Mouse (Mus musculus) naive thymus-derived CD4-positive, alpha-beta T cell, adult 2 months (primary cell): ENCODE measurements at regions not wholly inside any gene's neighbourhood (a gene's known extent, or its start where the extent isn't known, plus 50 kb on each side); places are given as distances from the start of the nearest gene placed in this dataset.
A peak's percentile ranks its signal among the peaks of the same experiment; 100 is the strongest.
"Not testable (repeated sequence)": the region's sequence is repeated elsewhere in the genome, so short reads cannot be mapped to it uniquely, and the experiment has no call there.

Source experiments
- DNase-seq: peaks from one replicate; pipeline ENCODE4 v3.0.0-alpha.2; 2011; ENCODE audit warnings: low read depth

DNA sequence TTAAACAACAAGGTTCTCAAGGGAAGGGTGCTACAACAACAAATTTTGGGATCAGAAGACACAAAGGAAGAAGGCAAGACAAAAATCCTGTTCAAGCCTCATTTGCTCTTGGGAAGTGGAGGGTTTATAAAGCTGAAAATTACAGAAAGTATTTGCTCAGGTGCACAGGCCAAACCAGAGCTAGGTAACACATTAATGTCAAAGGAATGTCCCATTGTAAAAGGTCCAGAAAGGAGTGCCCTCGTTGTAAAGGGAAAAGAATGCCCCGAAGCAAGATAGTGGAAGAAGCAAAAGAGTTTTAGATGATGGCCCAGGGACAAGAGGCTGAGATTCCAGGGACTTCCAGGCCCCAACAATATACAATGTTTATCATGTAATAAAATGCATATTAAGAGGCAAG is 317.3 kb downstream of the Car8 start:
- no peak for DNase-seq

GRCm38 (mm10) chr4:7913191-7913590 is 325.6 kb downstream of the Car8 start:
- no peak for DNase-seq

DNA sequence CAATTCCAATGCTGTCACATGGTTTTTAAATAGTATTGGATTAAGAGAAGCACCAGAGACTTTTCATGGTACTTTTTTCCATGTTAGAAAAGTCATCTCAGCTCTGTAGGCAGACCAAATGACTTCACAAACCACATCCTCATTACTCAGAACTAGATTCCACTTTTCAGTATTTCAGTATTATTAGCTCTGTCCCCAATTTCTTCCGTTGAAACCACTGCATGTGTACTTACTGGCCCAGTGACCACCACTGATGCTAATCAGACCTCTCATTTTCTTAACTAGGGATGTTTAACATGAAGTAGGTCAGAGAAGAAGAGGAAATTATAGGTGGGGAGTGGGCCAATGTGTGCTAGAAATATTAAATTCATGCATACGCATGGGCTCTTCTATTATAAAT is 326.2 kb downstream of the Car8 start:
- no peak for DNase-seq

- no peak for DNase-seq
Measured at GRCm38 (mm10) chr4:7903130-7903529, 335.7 kb downstream of the Car8 start.

DNA sequence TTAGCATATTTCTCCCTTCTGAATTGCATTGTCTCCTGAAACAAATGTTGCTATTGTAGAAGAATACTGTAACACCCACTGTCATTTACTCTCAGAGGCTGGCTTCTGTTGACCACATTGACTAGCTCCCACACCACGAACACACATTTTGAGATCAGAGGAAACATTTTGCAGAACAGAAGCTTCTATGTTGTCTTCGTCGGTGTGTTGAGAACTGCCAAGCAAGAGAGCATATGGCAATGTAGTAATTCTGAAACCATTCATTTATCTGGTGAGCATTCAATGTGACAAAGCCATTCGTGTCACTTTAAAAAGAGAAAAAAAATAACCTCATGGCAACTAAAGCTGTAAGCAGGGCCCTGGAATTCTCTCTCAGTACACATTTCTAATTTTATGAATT is 343.9 kb downstream of the Car8 start:
- no peak for DNase-seq

- peak; percentile 22 for DNase-seq
Measured at GRCm38 (mm10) chr4:7891128-7891527, 347.7 kb downstream of the Car8 start.

DNA sequence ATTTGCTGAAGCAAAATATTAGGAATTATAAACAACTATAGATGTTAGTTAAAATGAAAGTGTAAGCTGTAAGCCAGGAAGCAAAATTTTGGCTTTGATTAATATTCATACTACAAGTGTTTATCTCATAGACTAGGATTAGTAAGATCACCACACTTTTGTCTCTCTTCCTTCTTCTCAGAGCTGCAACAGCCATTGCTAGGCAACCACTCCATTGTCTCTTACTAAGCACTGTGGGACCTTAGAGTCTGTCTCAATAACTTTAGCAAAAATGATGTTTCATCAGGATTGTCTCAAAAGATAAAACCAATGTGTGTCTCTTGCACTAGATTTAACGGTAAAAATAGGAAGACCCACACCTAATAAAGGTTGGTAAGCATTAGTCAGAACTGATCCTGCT is 384.3 kb downstream of the Car8 start:
- no peak for DNase-seq

GRCm38 (mm10) chr4:7853121-7853782 is 385.6 kb downstream of the Car8 start:
- peak; percentile 72 for DNase-seq

DNA sequence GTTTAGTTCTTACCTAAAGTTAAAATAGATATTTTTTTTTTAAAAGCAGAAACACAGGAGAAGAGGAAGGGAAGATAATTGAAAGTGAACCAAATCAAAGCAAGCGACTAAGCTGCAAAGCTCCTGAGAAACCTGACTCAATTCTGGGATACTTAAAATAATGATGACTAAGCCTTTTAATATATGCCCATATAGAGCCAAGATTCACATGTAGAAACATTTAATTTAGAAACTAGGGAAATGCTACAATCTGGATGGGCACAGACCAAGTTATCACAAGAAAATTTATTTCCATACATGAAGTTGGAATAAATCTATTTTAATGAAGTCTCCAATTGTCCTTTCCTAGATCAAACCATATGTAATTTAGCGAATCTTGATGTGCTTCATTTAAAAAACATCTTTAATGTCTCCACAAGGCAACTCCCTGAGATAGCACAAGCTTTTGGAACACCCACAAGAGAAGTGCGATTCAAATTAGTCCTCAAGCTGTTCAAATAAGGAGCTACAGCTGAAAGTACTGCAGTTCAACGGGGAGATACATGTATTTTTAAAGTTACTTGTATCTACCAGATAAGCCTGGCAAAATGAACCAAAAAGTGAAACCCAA is 386.7 kb downstream of the Car8 start:
- no peak for DNase-seq

- no peak for DNase-seq
Measured at GRCm38 (mm10) chr4:7847411-7847810, 391.4 kb downstream of the Car8 start.

- DNase-seq, result no peak
Measured at GRCm38 (mm10) chr4:7829126-7829525, 409.7 kb downstream of the Car8 start.

GRCm38 (mm10) chr4:7819847-7820246 is 419.0 kb downstream of the Car8 start:
- DNase-seq, result no peak

- not testable (repeated sequence) for DNase-seq
Measured at GRCm38 (mm10) chr4:7777761-7778160, 461.1 kb downstream of the Car8 start.

- DNase-seq, result no peak
Measured at GRCm38 (mm10) chr4:7755473-7755872, 483.4 kb downstream of the Car8 start.

- no peak for DNase-seq
Measured at GRCm38 (mm10) chr4:7753931-7754330, 484.9 kb downstream of the Car8 start.

- no peak for DNase-seq
Measured at GRCm38 (mm10) chr4:7751208-7751607, 487.6 kb downstream of the Car8 start.

DNA sequence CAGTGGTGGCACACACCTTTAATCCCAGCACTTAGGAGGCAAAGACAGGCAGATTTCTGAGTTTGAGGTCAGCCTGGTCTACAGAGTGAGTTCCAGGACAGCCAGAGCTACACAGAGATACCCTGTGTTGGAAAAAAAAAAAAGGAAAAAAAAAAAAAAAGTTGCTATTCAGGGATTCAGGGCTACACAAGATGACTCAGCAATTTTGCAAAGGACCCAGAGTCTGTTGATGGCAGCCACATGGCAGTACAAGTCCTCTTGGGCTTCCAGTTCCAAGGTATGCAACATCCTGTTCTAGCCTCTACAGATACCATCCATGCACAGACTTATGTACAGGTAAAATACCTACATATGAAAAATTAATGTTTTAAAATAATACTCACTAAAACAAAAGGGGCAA is 515.9 kb downstream of the Car8 start:
- DNase-seq, result no peak

DNA sequence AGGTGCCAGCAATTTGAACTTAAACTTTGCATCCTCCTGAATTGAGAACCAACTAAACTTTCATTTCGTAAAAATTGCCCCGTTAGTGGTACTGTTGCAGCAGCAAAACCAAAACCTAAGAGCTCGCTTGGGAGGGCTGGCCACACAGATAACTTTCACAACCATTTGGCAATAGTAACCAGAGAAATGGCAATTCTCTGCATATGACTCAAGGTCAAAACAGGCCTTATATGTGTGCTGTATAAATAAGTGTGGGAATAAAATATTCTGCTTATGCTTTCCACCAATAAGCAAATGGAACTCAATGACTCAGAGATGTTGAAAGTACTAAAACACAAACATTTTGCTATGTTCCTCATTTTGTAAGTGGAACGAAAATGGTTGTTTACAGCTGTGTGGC is 550.3 kb downstream of the Car8 start:
- no peak for DNase-seq

DNA sequence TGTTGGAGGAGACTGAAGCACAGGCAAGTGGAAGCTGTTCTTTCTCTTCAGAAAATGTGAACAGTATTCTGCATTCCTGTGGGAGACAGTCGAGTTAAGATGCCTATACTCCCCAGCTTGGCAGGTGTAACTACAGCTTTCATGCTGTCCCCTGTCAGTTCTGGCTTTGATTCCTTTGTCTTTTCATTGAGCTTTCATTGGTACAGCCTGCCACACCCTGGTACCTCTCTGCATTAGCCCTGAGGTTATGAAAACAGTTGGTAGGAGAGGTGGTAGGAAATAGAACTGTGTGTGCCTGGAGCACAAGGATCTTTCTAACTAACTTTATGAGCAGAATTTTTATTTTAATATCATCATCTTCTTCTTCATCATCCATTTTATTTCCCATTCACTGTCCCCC is 551.6 kb downstream of the Car8 start:
- peak; percentile 56 for DNase-seq

DNA sequence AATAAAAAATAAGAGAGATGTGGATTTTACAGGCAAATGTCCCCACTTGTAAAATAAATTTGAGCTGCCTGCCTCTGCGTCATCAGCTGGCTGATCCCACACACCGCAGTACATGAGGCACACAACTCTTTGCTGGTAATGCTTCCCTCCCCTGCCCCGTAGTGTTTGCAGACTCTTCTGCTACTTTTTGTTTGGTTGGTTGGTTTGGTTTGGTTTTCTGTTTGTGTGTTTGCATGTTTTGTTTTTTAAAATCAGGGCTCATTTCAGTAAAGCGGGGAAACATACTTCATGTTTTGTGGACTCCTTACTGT is 568.1 kb downstream of the Car8 start:
- no peak for DNase-seq

DNA sequence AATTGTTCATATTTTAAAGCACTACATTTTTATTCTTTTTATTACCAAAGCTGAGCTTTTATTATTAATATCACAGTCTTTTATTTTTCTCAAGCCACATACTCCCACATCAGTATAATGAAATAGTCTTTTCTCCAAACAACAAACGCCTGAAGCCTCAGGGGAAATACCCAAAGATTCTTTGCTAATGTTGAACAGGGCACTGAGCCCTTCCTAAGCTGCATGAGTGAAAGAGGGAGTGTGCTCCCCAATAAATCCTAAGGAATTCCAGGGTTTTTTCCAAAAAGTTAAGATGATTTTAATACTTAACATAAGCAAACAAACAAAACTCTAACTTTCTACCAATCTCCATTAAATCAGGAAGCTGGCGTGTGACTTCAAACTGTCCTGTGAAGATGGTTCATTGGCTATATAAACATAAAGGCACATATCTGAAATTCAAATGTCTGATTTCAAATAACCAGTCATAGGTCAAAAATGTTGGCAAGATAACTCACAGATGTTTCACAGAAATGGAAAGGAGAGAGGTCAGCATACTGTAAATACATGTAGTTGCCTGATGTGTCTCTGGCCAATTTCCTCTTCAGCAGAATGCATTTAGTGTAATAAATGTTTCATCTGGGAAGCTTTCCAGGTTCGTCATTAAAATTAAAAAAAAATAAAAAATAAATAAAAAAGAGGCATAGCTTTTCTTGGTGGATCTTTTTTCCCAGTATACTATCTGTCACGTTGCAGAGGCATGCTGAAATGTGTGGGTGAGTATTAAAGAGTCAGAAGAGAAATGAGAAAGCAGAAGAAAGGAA is 568.6 kb downstream of the Car8 start:
- no peak for DNase-seq

- no peak for DNase-seq
Measured at GRCm38 (mm10) chr4:7666935-7667594, 571.8 kb downstream of the Car8 start.
